Mouse (Mus musculus) heart, embryonic 16.5 days (tissue): Measurements from ENCODE around the gene Npr3. TPM values are rescaled to one million over a fixed set of nuclear protein-coding genes. Genes with fewer than 3 reads are reported as not detected.

Source experiments
- ATAC-seq: fragments of 200-750 bp; cut with Nextera tagmentation; replicated peaks from 2 replicates; pipeline ENCODE4 v1.8.0; 2017; ENCODE audit warnings: moderate number of reproducible peaks; ENCODE audit not compliant: insufficient read depth, low FRiP score; ENCODE audit errors: extremely low read depth
- H3K27ac ChIP-seq: fragments of 300-500 bp; sonication (generic); 2 replicates; pipeline ENCODE4 v1.5.1; 2014; ENCODE audit warnings: mild to moderate bottlenecking, low read length, control low read depth, moderate library complexity
- H3K27me3 ChIP-seq: fragments of 300-500 bp; sonication (generic); 2 replicates; pipeline ENCODE4 v1.6.1; 2014; ENCODE audit warnings: low read length, mixed read lengths; ENCODE audit not compliant: control insufficient read depth, insufficient read depth
- H3K36me3 ChIP-seq: fragments of 300-500 bp; sonication (generic); 2 replicates; pipeline ENCODE4 v1.6.1; 2014; ENCODE audit not compliant: control insufficient read depth, insufficient read depth
- H3K4me1 ChIP-seq: fragments of 300-500 bp; sonication (generic); 2 replicates; pipeline ENCODE4 v1.6.1; 2014; ENCODE audit warnings: low read length, mixed read lengths; ENCODE audit not compliant: control insufficient read depth, insufficient read depth
- H3K4me2 ChIP-seq: fragments of 300-500 bp; sonication (generic); 2 replicates; pipeline ENCODE4 v1.6.1; 2014; ENCODE audit warnings: low read depth, mild to moderate bottlenecking, control low read depth, low read length
- H3K4me3 ChIP-seq: fragments of 300-500 bp; sonication (generic); 2 replicates; pipeline ENCODE4 v1.5.1; 2014; ENCODE audit warnings: mild to moderate bottlenecking, control low read depth, low read length
- H3K9ac ChIP-seq: fragments of 300-500 bp; sonication (generic); 2 replicates; pipeline ENCODE4 v1.6.1; 2014; ENCODE audit warnings: low read length, control low read depth
- H3K9me3 ChIP-seq: fragments of 300-500 bp; sonication (generic); replicated peaks from 2 replicates; pipeline ENCODE4 v1.6.1; 2016; ENCODE audit warnings: low read length; ENCODE audit not compliant: control insufficient read depth
- WGBS: fragments of 180-500 bp; shearing (Covaris S2); extraction: QIAGEN DNeasy Blood & Tissue Kit; methylation state at CpG from one replicate; pipeline ENCODE4 v1.1.7; 2014; 5-methylcytosine and 5-hydroxymethylcytosine counted together
- polyA plus RNA-seq: library from polyadenylated mRNA; unstranded; fragments of >200 nt; fragmentation: Nextera tagmentation; extraction: Ambion mirVana; gene quantifications from 2 replicates; pipeline ENCODE4 v1.2.1, GENCODE M21; 2015

The Npr3 gene
- polyA plus RNA-seq, 1 experiment from 2014 or later, result 8.1 TPM

GRCm38 (mm10) chr15:11897162-11897561, 9.9 kb downstream of the Npr3 start:
- H3K9me3 ChIP-seq, result 0 out of 2 replicates have a peak, but pooled peaks cover 2% of the 10 kb centered on the region
- H3K4me3 ChIP-seq, result no peak overlapping the region
- no peaks in the 10 kb centered on the region for H3K36me3 ChIP-seq
- no peaks in the 10 kb centered on the region for H3K27me3 ChIP-seq
- 45% methylated on average over 5 of the region's 5 CpGs for WGBS
- peak; percentile 80 for ATAC-seq
- peaks cover 7% of the 10 kb centered on the region for H3K4me1 ChIP-seq
- peak overlapping the region; percentile 42 for H3K27ac ChIP-seq
- no peak overlapping the region for H3K4me2 ChIP-seq
- no peak overlapping the region; the same call in 1 of the 2 replicates for H3K9ac ChIP-seq

- H3K4me3 ChIP-seq, result no peak overlapping the region
- H3K4me2 ChIP-seq, result no peak overlapping the region
- ATAC-seq, result no peak
- WGBS, result 56% methylated on average over 9 of the region's 9 CpGs
- H3K4me1 ChIP-seq, result peaks cover 7% of the 10 kb centered on the region
- 0 out of 2 replicates have a peak, but pooled peaks cover 2% of the 10 kb centered on the region for H3K9me3 ChIP-seq
- H3K27ac ChIP-seq, result no peak overlapping the region
- H3K27me3 ChIP-seq, result no peaks in the 10 kb centered on the region
- no peak overlapping the region for H3K9ac ChIP-seq
- no peaks in the 10 kb centered on the region for H3K36me3 ChIP-seq
Measured at GRCm38 (mm10) chr15:11893969-11894368, 13.1 kb downstream of the Npr3 start.

GRCm38 (mm10) chr15:11891395-11891794, 15.7 kb downstream of the Npr3 start:
- H3K9ac ChIP-seq, result no peak overlapping the region
- H3K27me3 ChIP-seq, result no peaks in the 10 kb centered on the region
- H3K9me3 ChIP-seq, result 0 out of 2 replicates have a peak, but pooled peaks cover 2% of the 10 kb centered on the region
- no peak overlapping the region for H3K4me3 ChIP-seq
- no peak overlapping the region for H3K4me2 ChIP-seq
- 0 out of 2 replicates have a peak, but pooled peaks cover 3% of the 10 kb centered on the region for H3K4me1 ChIP-seq
- no peak overlapping the region for H3K27ac ChIP-seq
- no peaks in the 10 kb centered on the region for H3K36me3 ChIP-seq
- no peak for ATAC-seq
- WGBS, result 70% methylated on average over 3 of the region's 3 CpGs

GRCm38 (mm10) chr15:11882508-11883205, 24.4 kb downstream of the Npr3 start:
- Histone ChIP-seq H3K9ac (no peak overlapping the region), H3K9me3 (peaks cover 4% of the 10 kb centered on the region; the same call in 1 of the 2 replicates), H3K27me3 (no peaks in the 10 kb centered on the region), H3K4me2 (no peak overlapping the region), H3K27ac (no peak overlapping the region), H3K4me1 (no peaks in the 10 kb centered on the region), H3K36me3 (no peaks in the 10 kb centered on the region), H3K4me3 (no peak overlapping the region)
- ATAC-seq, result no peak
- 57% methylated on average over 10 of the region's 10 CpGs for WGBS

GRCm38 (mm10) chr15:11881822-11882221, 25.3 kb downstream of the Npr3 start:
- Histone ChIP-seq H3K4me2 (no peak overlapping the region), H3K4me3 (no peak overlapping the region), H3K36me3 (no peaks in the 10 kb centered on the region), H3K9me3 (peaks cover 4% of the 10 kb centered on the region; the same call in 1 of the 2 replicates), H3K27me3 (no peaks in the 10 kb centered on the region), H3K27ac (no peak overlapping the region), H3K4me1 (no peaks in the 10 kb centered on the region), H3K9ac (no peak overlapping the region)
- WGBS, result 88% methylated on average over 6 of the region's 6 CpGs
- ATAC-seq, result no peak

GRCm38 (mm10) chr15:11878334-11878733, 28.8 kb downstream of the Npr3 start:
- Histone ChIP-seq H3K9me3 (peaks cover 7% of the 10 kb centered on the region), H3K27me3 (no peaks in the 10 kb centered on the region), H3K27ac (no peak overlapping the region; the same call in 1 of the 2 replicates), H3K4me1 (no peaks in the 10 kb centered on the region), H3K36me3 (0 out of 2 replicates have a peak, but pooled peaks cover 2% of the 10 kb centered on the region), H3K4me2 (no peak overlapping the region), H3K9ac (no peak overlapping the region), H3K4me3 (no peak overlapping the region)
- ATAC-seq, result peak; percentile 65
- 63% methylated on average over 1 of the region's 1 CpGs for whole genome bisulfite sequencing

GRCm38 (mm10) chr15:11877273-11877672, 29.8 kb downstream of the Npr3 start:
- Histone ChIP-seq H3K4me3 (no peak overlapping the region), H3K9me3 (peaks cover 7% of the 10 kb centered on the region), H3K36me3 (0 out of 2 replicates have a peak, but pooled peaks cover 2% of the 10 kb centered on the region), H3K9ac (no peak overlapping the region), H3K27ac (no peak overlapping the region), H3K4me2 (no peak overlapping the region), H3K27me3 (no peaks in the 10 kb centered on the region), H3K4me1 (no peaks in the 10 kb centered on the region)
- ATAC-seq, result no peak
- WGBS, result 55% methylated on average over 2 of the region's 2 CpGs

GRCm38 (mm10) chr15:11866918-11867317, 40.2 kb downstream of the Npr3 start:
- ATAC-seq, result no peak
- 77% methylated on average over 3 of the region's 3 CpGs for WGBS
- no peak overlapping the region for H3K4me2 ChIP-seq
- H3K4me1 ChIP-seq, result no peaks in the 10 kb centered on the region
- no peak overlapping the region for H3K9ac ChIP-seq
- H3K36me3 ChIP-seq, result no peaks in the 10 kb centered on the region
- no peaks in the 10 kb centered on the region for H3K27me3 ChIP-seq
- no peak overlapping the region for H3K4me3 ChIP-seq
- H3K27ac ChIP-seq, result no peak overlapping the region
- H3K9me3 ChIP-seq, result no peaks in the 10 kb centered on the region

- Histone ChIP-seq H3K27me3 (no peaks in the 10 kb centered on the region), H3K4me1 (no peaks in the 10 kb centered on the region), H3K4me2 (no peak overlapping the region), H3K4me3 (no peak overlapping the region), H3K9ac (no peak overlapping the region), H3K9me3 (no peaks in the 10 kb centered on the region), H3K36me3 (0 out of 2 replicates have a peak, but pooled peaks cover 2% of the 10 kb centered on the region), H3K27ac (no peak overlapping the region)
- no peak for ATAC-seq
- 86% methylated on average over 6 of the region's 6 CpGs for WGBS
Measured at GRCm38 (mm10) chr15:11863540-11863818, 43.6 kb downstream of the Npr3 start.
